Mouse (Mus musculus): ENCODE results near the gene Usp29. TPM values are rescaled to one million over a fixed set of nuclear protein-coding genes. Genes with fewer than 3 reads are reported as not detected.
A peak's percentile ranks its signal among the peaks of the same experiment; 100 is the strongest.
"Not testable (repeated sequence)": the region's sequence is repeated elsewhere in the genome, so short reads cannot be mapped to it uniquely, and the experiment has no call there.

Gene Usp29
- polyA plus RNA-seq, 1 experiment from 2014 or later, result 41.5 TPM

DNA sequence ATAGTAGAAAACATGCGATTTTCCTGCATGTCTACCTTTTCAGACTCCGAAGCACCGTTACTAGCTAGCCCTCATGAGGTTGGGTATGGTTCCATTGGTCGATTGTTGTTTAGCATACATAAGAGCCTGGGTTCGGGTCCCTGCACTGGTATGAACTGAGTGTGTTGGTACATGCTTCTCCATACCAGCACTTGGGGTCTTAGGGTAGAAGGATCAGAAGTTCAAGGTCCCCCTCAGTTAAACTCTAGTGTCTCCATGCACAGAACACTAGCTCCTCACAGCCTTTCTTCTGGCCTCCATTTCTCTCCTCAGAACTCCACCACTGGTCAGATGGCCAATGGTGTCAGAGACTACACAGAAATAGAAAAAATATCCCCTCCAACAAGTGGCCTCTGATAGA lies 159.5 kb downstream of the Usp29 start:
- Histone ChIP-seq H3K27ac (ENCODE audit: low read depth, low read length) (no peak overlapping the region), H3K9ac (replicated peaks; ENCODE audit: low read depth, low read length) (no peak overlapping the region), H3K4me1 (ENCODE audit: control insufficient read depth, insufficient read depth, low read length) (no peaks in the 10 kb centered on the region; the same call in 1 of the 2 replicates), H3K9me3 (ENCODE audit: control insufficient read depth, low read length) (no peaks in the 10 kb centered on the region), H3K27me3 (ENCODE audit: control insufficient read depth, insufficient read depth, low read length) (no peaks in the 10 kb centered on the region), H3K36me3 (ENCODE audit: control insufficient read depth, insufficient read depth, low read length) (no peaks in the 10 kb centered on the region), H3K4me2 (ENCODE audit: low read depth, low read length) (no peak overlapping the region), H3K4me3 (ENCODE audit: low read depth, low read length) (no peak overlapping the region)
- no peak for ATAC-seq (ENCODE audit: low read depth)
- WGBS, result 88% methylated on average over 5 of the region's 5 CpGs

DNA sequence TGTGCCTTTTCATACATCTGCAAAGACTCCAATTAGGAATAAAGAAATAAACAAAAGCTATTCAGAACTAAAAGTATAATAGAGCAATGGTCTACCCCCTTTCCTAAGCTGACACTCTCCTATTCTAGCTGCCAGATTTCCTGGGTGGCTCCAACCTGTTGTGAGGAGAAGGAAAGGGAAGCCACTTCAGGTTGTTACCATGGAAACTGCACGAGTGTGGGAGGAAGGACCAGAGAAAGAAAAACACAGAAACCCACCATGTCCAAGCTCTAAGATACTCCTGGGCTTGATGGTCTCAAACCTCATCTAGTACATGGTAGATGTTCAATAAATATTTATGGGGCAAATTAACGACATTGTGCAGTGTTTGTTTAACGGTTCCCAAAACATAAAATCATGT lies 160.8 kb downstream of the Usp29 start:
- no peak overlapping the region for H3K9ac ChIP-seq (replicated peaks; ENCODE audit: low read depth, low read length)
- no peak overlapping the region for H3K27ac ChIP-seq (ENCODE audit: low read depth, low read length)
- no peaks in the 10 kb centered on the region for H3K36me3 ChIP-seq (ENCODE audit: control insufficient read depth, insufficient read depth, low read length)
- WGBS, result 50% methylated on average over 3 of the region's 3 CpGs
- no peak overlapping the region for H3K4me2 ChIP-seq (ENCODE audit: low read depth, low read length)
- H3K27me3 ChIP-seq (ENCODE audit: control insufficient read depth, insufficient read depth, low read length), result no peaks in the 10 kb centered on the region
- H3K9me3 ChIP-seq (ENCODE audit: control insufficient read depth, low read length), result no peaks in the 10 kb centered on the region
- ATAC-seq (ENCODE audit: low read depth), result peak; percentile 29; the same call in 1 of the 2 replicates
- H3K4me1 ChIP-seq (ENCODE audit: control insufficient read depth, insufficient read depth, low read length), result no peaks in the 10 kb centered on the region; the same call in 1 of the 2 replicates
- H3K4me3 ChIP-seq (ENCODE audit: low read depth, low read length), result no peak overlapping the region

DNA sequence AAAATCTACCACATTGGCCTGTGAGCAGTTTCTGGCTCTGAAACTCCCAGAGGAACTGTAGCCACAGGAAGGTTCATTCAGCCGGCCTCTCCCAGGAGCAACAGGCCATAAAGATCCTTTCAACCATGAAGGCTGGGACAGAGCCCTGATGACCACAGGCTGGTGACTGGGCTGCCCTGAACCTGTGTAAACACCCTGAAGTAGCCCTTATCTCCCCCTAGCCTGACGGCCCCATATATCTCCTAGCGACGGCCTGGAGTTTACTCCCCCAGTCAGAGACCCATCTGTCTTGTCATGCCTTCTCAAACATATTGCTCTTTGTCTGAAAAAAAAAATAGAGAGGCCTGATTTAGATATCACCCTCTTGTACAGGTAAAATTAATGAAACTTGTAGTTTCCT lies 166.6 kb downstream of the Usp29 start:
- not testable (repeated sequence) for ATAC-seq (ENCODE audit: low read depth); H3K9ac ChIP-seq (replicated peaks; ENCODE audit: low read depth, low read length); H3K36me3 ChIP-seq (ENCODE audit: control insufficient read depth, insufficient read depth, low read length); H3K4me3 ChIP-seq (ENCODE audit: low read depth, low read length); H3K27ac ChIP-seq (ENCODE audit: low read depth, low read length); H3K27me3 ChIP-seq (ENCODE audit: control insufficient read depth, insufficient read depth, low read length); H3K9me3 ChIP-seq (ENCODE audit: control insufficient read depth, low read length); H3K4me2 ChIP-seq (ENCODE audit: low read depth, low read length); H3K4me1 ChIP-seq (ENCODE audit: control insufficient read depth, insufficient read depth, low read length)
- WGBS, result 11% methylated on average over 4 of the region's 4 CpGs

DNA sequence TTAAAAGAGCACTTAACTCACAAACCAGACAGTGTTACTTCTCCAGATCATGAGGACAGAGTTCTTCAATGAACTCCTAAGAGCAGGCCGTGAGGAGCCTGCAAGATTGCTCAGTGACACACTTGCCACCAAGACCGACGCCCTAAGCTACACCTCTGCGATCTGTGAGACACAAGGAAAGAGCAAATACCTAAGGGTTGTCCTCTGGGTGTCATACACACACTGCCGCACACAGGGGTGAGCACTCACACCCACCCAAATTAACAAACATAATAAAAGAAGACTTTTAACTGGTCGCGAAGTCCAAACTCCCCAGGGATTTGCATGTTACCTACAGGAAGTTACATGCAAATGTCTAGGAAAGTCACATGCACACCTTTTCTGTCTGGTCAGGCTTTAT lies 170.3 kb downstream of the Usp29 start:
- Histone ChIP-seq H3K36me3 (ENCODE audit: control insufficient read depth, insufficient read depth, low read length) (no peaks in the 10 kb centered on the region), H3K27ac (ENCODE audit: low read depth, low read length) (no peak overlapping the region), H3K27me3 (ENCODE audit: control insufficient read depth, insufficient read depth, low read length) (no peaks in the 10 kb centered on the region), H3K9ac (replicated peaks; ENCODE audit: low read depth, low read length) (no peak overlapping the region), H3K4me2 (ENCODE audit: low read depth, low read length) (no peak overlapping the region), H3K9me3 (ENCODE audit: control insufficient read depth, low read length) (no peaks in the 10 kb centered on the region), H3K4me3 (ENCODE audit: low read depth, low read length) (no peak overlapping the region), H3K4me1 (ENCODE audit: control insufficient read depth, insufficient read depth, low read length) (no peaks in the 10 kb centered on the region)
- WGBS, result 94% methylated on average over 7 of the region's 7 CpGs
- ATAC-seq (ENCODE audit: low read depth), result no peak

DNA sequence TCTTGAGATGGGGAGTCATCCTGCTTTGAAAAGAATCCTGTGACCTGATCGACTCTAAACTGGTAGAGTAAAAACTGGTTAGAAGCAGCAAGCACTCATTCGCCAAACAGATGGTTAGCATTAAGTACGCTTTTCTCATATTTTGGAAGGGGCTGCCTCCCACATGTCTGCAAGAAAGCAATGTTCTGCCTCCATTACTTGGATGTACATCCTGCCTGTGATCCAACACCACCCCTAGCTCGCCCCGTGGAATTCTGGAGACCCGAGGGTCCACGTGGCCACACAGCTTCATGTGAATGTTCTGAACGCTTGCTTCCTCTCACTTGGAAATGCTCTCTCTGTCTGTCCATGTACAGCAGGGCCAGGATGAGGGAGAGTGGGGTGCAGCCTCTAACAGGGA lies 173.1 kb downstream of the Usp29 start:
- H3K4me1 ChIP-seq (ENCODE audit: control insufficient read depth, insufficient read depth, low read length), result no peaks in the 10 kb centered on the region
- no peak overlapping the region for H3K4me3 ChIP-seq (ENCODE audit: low read depth, low read length)
- H3K4me2 ChIP-seq (ENCODE audit: low read depth, low read length), result no peak overlapping the region
- H3K9ac ChIP-seq (replicated peaks; ENCODE audit: low read depth, low read length), result no peak overlapping the region
- no peak for ATAC-seq (ENCODE audit: low read depth)
- H3K27me3 ChIP-seq (ENCODE audit: control insufficient read depth, insufficient read depth, low read length), result no peaks in the 10 kb centered on the region
- no peak overlapping the region for H3K27ac ChIP-seq (ENCODE audit: low read depth, low read length)
- no peaks in the 10 kb centered on the region for H3K36me3 ChIP-seq (ENCODE audit: control insufficient read depth, insufficient read depth, low read length)
- 86% methylated on average over 8 of the region's 8 CpGs for WGBS
- H3K9me3 ChIP-seq (ENCODE audit: control insufficient read depth, low read length), result no peaks in the 10 kb centered on the region

DNA sequence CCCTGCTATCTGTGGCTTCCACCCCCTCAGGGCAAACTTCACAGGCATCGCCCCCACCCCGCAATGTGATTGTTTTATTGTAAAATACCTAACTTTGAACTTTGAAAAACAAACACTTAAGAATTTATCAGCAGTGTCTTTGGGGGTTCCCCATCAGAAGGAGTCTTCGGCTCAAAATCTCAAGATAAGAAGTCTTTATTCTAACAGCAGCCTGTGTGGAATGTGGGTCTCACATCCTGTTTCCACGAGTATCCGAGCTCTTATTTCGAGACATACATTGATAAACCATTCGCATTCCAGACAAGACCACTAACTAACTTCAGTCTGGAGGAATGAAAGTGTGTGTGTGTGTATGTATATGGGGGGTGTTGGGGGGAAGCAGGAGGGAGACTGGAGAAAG lies 180.1 kb downstream of the Usp29 start:
- H3K9me3 ChIP-seq (ENCODE audit: control insufficient read depth, low read length), result no peaks in the 10 kb centered on the region
- H3K4me3 ChIP-seq (ENCODE audit: low read depth, low read length), result no peak overlapping the region
- no peak overlapping the region for H3K27ac ChIP-seq (ENCODE audit: low read depth, low read length)
- H3K27me3 ChIP-seq (ENCODE audit: control insufficient read depth, insufficient read depth, low read length), result no peaks in the 10 kb centered on the region
- no peaks in the 10 kb centered on the region for H3K36me3 ChIP-seq (ENCODE audit: control insufficient read depth, insufficient read depth, low read length)
- ATAC-seq (ENCODE audit: low read depth), result no peak
- H3K9ac ChIP-seq (replicated peaks; ENCODE audit: low read depth, low read length), result no peak overlapping the region
- H3K4me2 ChIP-seq (ENCODE audit: low read depth, low read length), result no peak overlapping the region
- H3K4me1 ChIP-seq (ENCODE audit: control insufficient read depth, insufficient read depth, low read length), result peaks cover 14% of the 10 kb centered on the region
- 59% methylated on average over 7 of the region's 7 CpGs for WGBS

- Histone ChIP-seq H3K9me3 (ENCODE audit: control insufficient read depth, low read length) (no peaks in the 10 kb centered on the region), H3K9ac (replicated peaks; ENCODE audit: low read depth, low read length) (no peak overlapping the region), H3K4me2 (ENCODE audit: low read depth, low read length) (no peak overlapping the region), H3K27ac (ENCODE audit: low read depth, low read length) (no peak overlapping the region), H3K27me3 (ENCODE audit: control insufficient read depth, insufficient read depth, low read length) (no peaks in the 10 kb centered on the region), H3K4me1 (ENCODE audit: control insufficient read depth, insufficient read depth, low read length) (peaks cover 14% of the 10 kb centered on the region), H3K36me3 (ENCODE audit: control insufficient read depth, insufficient read depth, low read length) (no peaks in the 10 kb centered on the region), H3K4me3 (ENCODE audit: low read depth, low read length) (no peak overlapping the region)
- WGBS, result 79% methylated on average over 5 of the region's 5 CpGs
- no peak for ATAC-seq (ENCODE audit: low read depth)
These were observed 181.4 kb downstream of the Usp29 start for GRCm38 (mm10) chr7:6911731-6912130.

DNA sequence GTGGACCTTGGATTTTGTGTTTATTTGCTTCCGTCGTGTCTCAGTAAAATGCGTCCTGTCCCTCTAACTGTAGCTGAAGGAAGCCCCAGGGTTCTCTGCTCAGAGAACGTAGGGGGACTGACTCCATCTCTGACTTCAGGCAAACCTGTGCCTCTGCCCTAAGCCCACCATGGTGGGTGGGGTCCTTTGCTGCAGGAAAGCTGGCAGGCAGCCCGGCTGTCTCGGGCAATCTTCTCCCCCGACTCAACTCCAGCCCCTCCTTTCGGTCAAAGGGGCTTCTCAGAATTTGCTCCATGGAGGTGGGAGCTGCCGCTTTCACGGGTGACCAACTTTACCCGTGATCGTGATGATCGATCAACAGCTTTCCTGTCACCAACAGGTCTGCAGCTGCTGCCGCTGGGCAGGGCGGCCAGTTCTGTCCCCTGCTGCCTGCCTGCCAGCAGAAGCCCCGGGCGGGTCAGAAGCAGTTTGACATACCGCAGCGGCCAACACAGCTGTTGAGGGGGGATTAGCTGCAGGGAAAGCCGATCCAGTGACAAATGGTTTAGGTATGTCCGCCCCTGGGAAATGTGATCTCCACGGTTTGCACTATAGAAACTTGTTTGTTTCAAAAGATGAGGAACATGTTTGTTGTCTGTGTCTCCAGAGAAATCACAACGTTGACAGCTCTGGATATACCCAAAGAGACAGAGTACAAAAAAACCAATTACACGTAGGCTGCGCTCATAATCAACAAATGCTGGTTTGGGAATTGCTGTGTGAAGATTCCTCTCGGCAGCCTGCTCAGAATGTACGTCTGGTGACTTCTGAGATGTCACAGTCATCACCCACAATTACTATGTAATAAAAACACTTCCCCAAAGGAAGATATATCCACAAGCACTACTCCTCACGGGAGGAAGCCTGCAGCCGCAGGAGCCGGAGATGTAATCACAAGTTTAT lies 183.3 kb downstream of the Usp29 start:
- peak overlapping the region; percentile 72 for H3K27ac ChIP-seq (ENCODE audit: low read depth, low read length)
- WGBS, result 12% methylated on average over 30 of the region's 30 CpGs
- no peaks in the 10 kb centered on the region for H3K27me3 ChIP-seq (ENCODE audit: control insufficient read depth, insufficient read depth, low read length)
- peak overlapping the region; percentile 23 for H3K4me3 ChIP-seq (ENCODE audit: low read depth, low read length)
- no peaks in the 10 kb centered on the region for H3K36me3 ChIP-seq (ENCODE audit: control insufficient read depth, insufficient read depth, low read length)
- H3K9me3 ChIP-seq (ENCODE audit: control insufficient read depth, low read length), result no peaks in the 10 kb centered on the region
- H3K9ac ChIP-seq (replicated peaks; ENCODE audit: low read depth, low read length), result peak overlapping the region; percentile 50
- H3K4me1 ChIP-seq (ENCODE audit: control insufficient read depth, insufficient read depth, low read length), result peaks cover 14% of the 10 kb centered on the region
- peak overlapping the region; percentile 52 for H3K4me2 ChIP-seq (ENCODE audit: low read depth, low read length)
- peak; percentile 54 for ATAC-seq (ENCODE audit: low read depth)

- 54% methylated on average over 5 of the region's 5 CpGs for WGBS
- Histone ChIP-seq H3K27ac (ENCODE audit: low read depth, low read length) (no peak overlapping the region), H3K4me3 (ENCODE audit: low read depth, low read length) (no peak overlapping the region), H3K36me3 (ENCODE audit: control insufficient read depth, insufficient read depth, low read length) (no peaks in the 10 kb centered on the region), H3K27me3 (ENCODE audit: control insufficient read depth, insufficient read depth, low read length) (no peaks in the 10 kb centered on the region), H3K9me3 (ENCODE audit: control insufficient read depth, low read length) (no peaks in the 10 kb centered on the region), H3K9ac (replicated peaks; ENCODE audit: low read depth, low read length) (no peak overlapping the region), H3K4me2 (ENCODE audit: low read depth, low read length) (no peak overlapping the region), H3K4me1 (ENCODE audit: control insufficient read depth, insufficient read depth, low read length) (peaks cover 14% of the 10 kb centered on the region)
- no peak for ATAC-seq (ENCODE audit: low read depth)
These were observed 186.7 kb downstream of the Usp29 start for GRCm38 (mm10) chr7:6917126-6917525.
